Mouse (Mus musculus) heart, embryonic 12.5 days (tissue): ENCODE measurements around the gene Rchy1. TPM values are rescaled to one million over a fixed set of nuclear protein-coding genes. Genes with fewer than 3 reads are reported as not detected.
A peak's percentile ranks its signal among the peaks of the same experiment; 100 is the strongest.

Source experiments
- ATAC-seq: fragments of 200-750 bp; cut with Nextera tagmentation; 2 replicates; pipeline ENCODE4 v1.8.0; 2017; ENCODE audit warnings: moderate TSS enrichment, moderate library complexity; ENCODE audit not compliant: insufficient number of reproducible peaks, low FRiP score
- H3K27ac ChIP-seq: fragments of 300-500 bp; sonication (generic); 2 replicates; pipeline ENCODE4 v1.5.1; 2016; ENCODE audit warnings: mild to moderate bottlenecking, moderate library complexity; ENCODE audit not compliant: poor library complexity, severe bottlenecking
- H3K27me3 ChIP-seq: fragments of 300-500 bp; sonication (generic); replicated peaks from 2 replicates; pipeline ENCODE4 v1.6.1; 2016; ENCODE audit warnings: mild to moderate bottlenecking, moderate library complexity
- H3K36me3 ChIP-seq: fragments of 300-500 bp; sonication (generic); 2 replicates; pipeline ENCODE4 v1.6.1; 2016; ENCODE audit warnings: mild to moderate bottlenecking, moderate library complexity
- H3K4me1 ChIP-seq: fragments of 300-500 bp; sonication (generic); replicated peaks from 2 replicates; pipeline ENCODE4 v1.6.1; 2016; ENCODE audit warnings: mild to moderate bottlenecking
- H3K4me2 ChIP-seq: fragments of 300-500 bp; sonication (generic); 2 replicates; pipeline ENCODE4 v1.6.1; 2016; ENCODE audit warnings: mild to moderate bottlenecking, moderate library complexity
- H3K4me3 ChIP-seq: fragments of 300-500 bp; sonication (generic); 2 replicates; pipeline ENCODE4 v1.5.1; 2016; ENCODE audit warnings: mild to moderate bottlenecking
- H3K9ac ChIP-seq: fragments of 300-500 bp; sonication (generic); 2 replicates; pipeline ENCODE4 v1.6.1; 2016; ENCODE audit warnings: mild to moderate bottlenecking, moderate library complexity
- H3K9me3 ChIP-seq: fragments of 300-500 bp; sonication (generic); replicated peaks from 2 replicates; pipeline ENCODE4 v1.6.1; 2016; ENCODE audit warnings: mild to moderate bottlenecking, moderate library complexity
- WGBS: fragments of 180-500 bp; shearing (Covaris S2); methylation state at CpG from one replicate; pipeline ENCODE4 v1.1.7; 2016; 5-methylcytosine and 5-hydroxymethylcytosine counted together
- polyA plus RNA-seq: library from polyadenylated mRNA; unstranded; fragments of >200 nt; fragmentation: Nextera tagmentation; extraction: Ambion mirVana; gene quantifications from 2 replicates; pipeline ENCODE4 v1.2.1, GENCODE M21; 2016

Gene Rchy1
- polyA plus RNA-seq, 1 experiment from 2014 or later = 53.5 TPM

GRCm38 (mm10) chr5:91985721-91986120, 22.9 kb upstream of the Rchy1 start:
- no peak overlapping the region for H3K4me2 ChIP-seq
- H3K4me3 ChIP-seq = no peak overlapping the region
- H3K9me3 ChIP-seq = no peaks in the 10 kb centered on the region
- 68% methylated on average over 2 of the region's 2 CpGs for WGBS
- H3K9ac ChIP-seq = no peak overlapping the region
- H3K4me1 ChIP-seq = no peaks in the 10 kb centered on the region
- H3K36me3 ChIP-seq = no peaks in the 10 kb centered on the region
- no peak for ATAC-seq
- no peak overlapping the region for H3K27ac ChIP-seq
- no peaks in the 10 kb centered on the region for H3K27me3 ChIP-seq

- no peak overlapping the region for H3K4me2 ChIP-seq
- no peaks in the 10 kb centered on the region for H3K9me3 ChIP-seq
- no peak overlapping the region for H3K27ac ChIP-seq
- H3K36me3 ChIP-seq = no peaks in the 10 kb centered on the region
- WGBS = 63% methylated on average over 2 of the region's 2 CpGs
- no peaks in the 10 kb centered on the region for H3K4me1 ChIP-seq
- no peaks in the 10 kb centered on the region for H3K27me3 ChIP-seq
- H3K4me3 ChIP-seq = no peak overlapping the region
- no peak for ATAC-seq
- H3K9ac ChIP-seq = no peak overlapping the region
Measured at GRCm38 (mm10) chr5:91983490-91983889, 20.6 kb upstream of the Rchy1 start.

DNA sequence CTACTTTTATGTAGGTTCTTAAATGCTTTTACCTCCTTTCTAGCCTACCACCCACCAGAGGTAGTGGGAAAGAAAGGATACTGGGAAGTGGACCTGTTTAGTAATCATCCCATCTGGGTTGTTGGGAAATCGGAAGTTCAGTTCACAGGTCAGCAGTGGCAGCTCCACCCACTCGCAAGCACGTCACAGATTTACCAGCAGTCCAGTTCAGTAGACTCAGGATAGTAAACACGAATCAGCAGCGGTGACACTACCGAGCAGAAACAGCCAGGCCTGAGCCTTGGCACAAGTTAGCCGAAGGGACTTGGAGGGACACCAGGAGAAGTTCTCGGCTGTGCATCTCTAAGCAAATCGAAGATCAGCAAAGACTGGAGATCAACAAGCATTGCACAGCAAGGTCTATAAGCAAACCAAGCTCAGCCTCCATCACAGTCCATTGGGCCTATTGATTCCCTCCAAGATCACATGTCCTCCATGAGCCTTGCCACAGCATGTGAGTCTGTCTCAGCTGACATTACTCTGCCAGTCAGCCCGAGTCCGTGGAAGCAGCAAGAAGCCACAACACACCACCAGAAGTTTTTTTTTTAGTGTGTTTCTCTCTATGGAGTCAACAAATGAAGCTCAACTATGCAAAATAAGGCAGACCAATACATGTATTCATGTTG, 18.4 kb upstream of the Rchy1 start:
- Histone ChIP-seq H3K36me3 (no peaks in the 10 kb centered on the region), H3K9me3 (no peaks in the 10 kb centered on the region), H3K9ac (no peak overlapping the region), H3K27ac (no peak overlapping the region), H3K27me3 (no peaks in the 10 kb centered on the region), H3K4me3 (no peak overlapping the region), H3K4me1 (no peaks in the 10 kb centered on the region), H3K4me2 (no peak overlapping the region)
- no peak for ATAC-seq
- WGBS = 86% methylated on average over 11 of the region's 11 CpGs

DNA sequence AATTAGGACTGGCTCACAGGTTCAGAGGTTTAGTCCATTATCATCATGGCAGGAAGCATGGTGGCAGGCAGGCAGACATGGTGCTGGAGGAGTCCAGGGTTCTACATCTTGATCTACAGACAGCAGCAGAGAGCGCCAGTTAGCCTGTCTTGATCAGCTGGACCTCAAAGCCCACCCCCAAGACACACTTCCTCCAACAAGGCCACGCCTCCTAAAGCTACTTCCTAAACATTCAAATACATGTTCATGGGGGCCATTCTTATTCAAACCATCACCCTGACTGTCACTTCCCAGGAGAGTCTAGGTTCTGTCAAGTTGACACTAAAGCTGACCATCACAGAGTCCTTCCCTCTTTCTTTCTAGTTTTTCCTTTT, 14.5 kb upstream of the Rchy1 start:
- H3K9me3 ChIP-seq = no peaks in the 10 kb centered on the region
- no peak overlapping the region for H3K27ac ChIP-seq
- 83% methylated on average over 2 of the region's 2 CpGs for WGBS
- 0 out of 2 replicates have a peak, but pooled peaks cover 2% of the 10 kb centered on the region for H3K4me1 ChIP-seq
- no peak for ATAC-seq
- H3K27me3 ChIP-seq = no peaks in the 10 kb centered on the region
- no peak overlapping the region for H3K9ac ChIP-seq
- H3K36me3 ChIP-seq = no peaks in the 10 kb centered on the region
- no peak overlapping the region for H3K4me3 ChIP-seq
- H3K4me2 ChIP-seq = no peak overlapping the region

DNA sequence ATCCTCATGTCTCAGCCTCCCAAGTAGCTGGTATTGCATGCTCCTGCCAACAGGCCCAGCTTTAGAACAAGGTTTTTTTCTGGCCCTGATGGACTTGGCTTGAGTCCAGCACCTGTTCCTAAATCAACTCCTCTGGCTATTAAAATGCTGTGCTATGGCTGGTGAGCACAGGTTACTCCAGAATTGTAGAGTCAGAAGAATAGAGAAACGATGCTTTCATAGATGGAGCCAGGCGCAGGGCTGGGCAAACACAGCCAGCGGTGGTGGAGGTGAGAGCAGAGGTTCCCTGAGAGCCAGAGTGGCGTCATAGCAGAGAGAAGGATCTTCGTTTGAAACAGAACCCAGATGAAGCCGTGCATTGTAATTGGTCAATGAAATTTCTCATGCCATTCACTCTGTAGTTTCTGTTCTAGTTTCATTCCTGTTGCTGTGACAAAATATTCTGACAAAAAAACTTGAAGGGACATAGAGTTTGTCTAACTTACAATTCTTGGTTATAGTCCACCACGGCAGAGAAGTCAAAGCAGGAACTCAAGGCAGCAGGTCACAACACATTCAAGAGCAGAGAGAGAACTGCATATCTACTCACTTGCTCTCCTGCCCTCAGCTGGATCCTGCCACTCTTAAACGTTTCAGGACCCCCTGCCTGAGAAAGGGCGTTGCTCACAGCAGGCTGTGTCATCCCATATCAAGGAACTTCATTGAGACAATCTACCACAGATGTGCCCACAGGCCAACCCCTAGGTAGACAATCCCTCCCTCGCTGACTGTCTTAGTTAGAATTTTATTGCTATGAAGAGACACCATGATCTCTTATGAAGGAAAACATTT, 13.9 kb upstream of the Rchy1 start:
- 70% methylated on average over 10 of the region's 10 CpGs for WGBS
- H3K9me3 ChIP-seq = no peaks in the 10 kb centered on the region
- no peak overlapping the region for H3K4me3 ChIP-seq
- no peak overlapping the region for H3K9ac ChIP-seq
- no peaks in the 10 kb centered on the region for H3K36me3 ChIP-seq
- no peak overlapping the region for H3K4me2 ChIP-seq
- H3K4me1 ChIP-seq = 0 out of 2 replicates have a peak, but pooled peaks cover 2% of the 10 kb centered on the region
- H3K27ac ChIP-seq = no peak overlapping the region
- no peak for ATAC-seq
- H3K27me3 ChIP-seq = no peaks in the 10 kb centered on the region

GRCm38 (mm10) chr5:91975758-91976157, 12.9 kb upstream of the Rchy1 start:
- no peak overlapping the region for H3K4me3 ChIP-seq
- no peak overlapping the region for H3K4me2 ChIP-seq
- no peak for ATAC-seq
- 83% methylated on average over 9 of the region's 9 CpGs for WGBS
- H3K36me3 ChIP-seq = no peaks in the 10 kb centered on the region
- no peaks in the 10 kb centered on the region for H3K9me3 ChIP-seq
- H3K4me1 ChIP-seq = 0 out of 2 replicates have a peak, but pooled peaks cover 2% of the 10 kb centered on the region
- no peak overlapping the region for H3K27ac ChIP-seq
- no peak overlapping the region for H3K9ac ChIP-seq
- H3K27me3 ChIP-seq = no peaks in the 10 kb centered on the region

GRCm38 (mm10) chr5:91974002-91974401, 11.1 kb upstream of the Rchy1 start:
- no peak overlapping the region for H3K4me3 ChIP-seq
- ATAC-seq = no peak
- H3K27me3 ChIP-seq = no peaks in the 10 kb centered on the region
- H3K36me3 ChIP-seq = peaks cover 6% of the 10 kb centered on the region
- no peaks in the 10 kb centered on the region for H3K9me3 ChIP-seq
- H3K9ac ChIP-seq = no peak overlapping the region
- H3K27ac ChIP-seq = no peak overlapping the region
- 0 out of 2 replicates have a peak, but pooled peaks cover 2% of the 10 kb centered on the region for H3K4me1 ChIP-seq
- WGBS = 84% methylated on average over 7 of the region's 7 CpGs
- no peak overlapping the region for H3K4me2 ChIP-seq

GRCm38 (mm10) chr5:91972046-91972445, 9.2 kb upstream of the Rchy1 start:
- 88% methylated on average over 3 of the region's 3 CpGs for WGBS
- H3K4me2 ChIP-seq = no peak overlapping the region
- no peak overlapping the region for H3K4me3 ChIP-seq
- ATAC-seq = no peak
- no peaks in the 10 kb centered on the region for H3K9me3 ChIP-seq
- H3K4me1 ChIP-seq = 0 out of 2 replicates have a peak, but pooled peaks cover 2% of the 10 kb centered on the region
- H3K9ac ChIP-seq = no peak overlapping the region
- H3K27me3 ChIP-seq = no peaks in the 10 kb centered on the region
- no peak overlapping the region for H3K27ac ChIP-seq
- H3K36me3 ChIP-seq = peaks cover 6% of the 10 kb centered on the region

GRCm38 (mm10) chr5:91962259-91962638, 619 bp downstream of the Rchy1 start:
- ATAC-seq = no peak
- no peaks in the 10 kb centered on the region for H3K9me3 ChIP-seq
- peak overlapping the region; percentile 73 for H3K4me3 ChIP-seq
- peak overlapping the region; percentile 98 for H3K27ac ChIP-seq
- peak overlapping the region; percentile 81 for H3K9ac ChIP-seq
- under 1% methylated on average over 14 of the region's 14 CpGs for WGBS
- H3K36me3 ChIP-seq = peaks cover 6% of the 10 kb centered on the region
- peak overlapping the region; percentile 73 for H3K4me2 ChIP-seq
- H3K4me1 ChIP-seq = peaks cover 18% of the 10 kb centered on the region
- H3K27me3 ChIP-seq = no peaks in the 10 kb centered on the region

GRCm38 (mm10) chr5:91961370-91961769, 1.5 kb downstream of the Rchy1 start:
- peaks cover 18% of the 10 kb centered on the region for H3K4me1 ChIP-seq
- peak overlapping the region; percentile 54 for H3K9ac ChIP-seq
- H3K36me3 ChIP-seq = peaks cover 13% of the 10 kb centered on the region
- 72% methylated on average over 1 of the region's 1 CpGs for WGBS
- no peaks in the 10 kb centered on the region for H3K27me3 ChIP-seq
- H3K9me3 ChIP-seq = no peaks in the 10 kb centered on the region
- no peak for ATAC-seq
- H3K4me3 ChIP-seq = peak overlapping the region; percentile 73
- H3K4me2 ChIP-seq = peak overlapping the region; percentile 73
- H3K27ac ChIP-seq = peak overlapping the region; percentile 38; the same call in 1 of the 2 replicates

DNA sequence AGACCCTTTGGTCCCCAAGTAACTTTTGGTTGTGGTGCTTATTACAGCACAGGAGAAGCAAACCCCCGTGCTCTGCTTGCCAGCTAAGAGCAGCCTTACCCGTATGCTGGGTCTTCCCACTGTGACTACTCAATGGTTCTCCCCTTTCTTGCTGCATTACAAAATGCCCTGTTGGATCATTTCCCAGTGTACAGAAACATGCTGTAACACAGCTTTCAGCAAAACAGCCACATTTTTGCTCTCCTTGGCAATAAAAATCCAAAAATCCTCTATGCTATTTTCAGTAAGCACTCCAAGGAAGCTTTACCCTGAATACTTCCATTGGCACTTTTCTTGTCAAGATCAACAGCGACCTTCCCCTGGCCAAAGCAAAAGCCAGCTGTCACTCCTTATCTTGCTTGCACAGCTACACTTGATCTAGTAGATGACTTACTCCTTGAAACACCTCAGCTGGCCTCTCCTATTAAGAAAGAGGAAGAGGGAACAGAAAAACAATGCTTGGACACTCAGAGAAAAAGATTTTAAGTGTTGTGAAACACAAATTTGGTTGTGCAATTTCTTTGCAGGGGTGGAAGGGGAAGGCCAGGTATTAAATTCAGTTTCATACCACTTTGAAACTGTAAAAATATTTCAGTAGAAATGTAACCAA, 2.1 kb downstream of the Rchy1 start:
- H3K9me3 ChIP-seq = no peaks in the 10 kb centered on the region
- WGBS = 34% methylated on average over 3 of the region's 3 CpGs
- H3K4me3 ChIP-seq = peak overlapping the region; percentile 24
- H3K9ac ChIP-seq = peak overlapping the region; percentile 15; the same call in 1 of the 2 replicates
- ATAC-seq = no peak
- peak overlapping the region; percentile 78 for H3K27ac ChIP-seq
- peak overlapping the region; percentile 64 for H3K4me2 ChIP-seq
- H3K27me3 ChIP-seq = no peaks in the 10 kb centered on the region
- peaks cover 18% of the 10 kb centered on the region for H3K4me1 ChIP-seq
- peaks cover 16% of the 10 kb centered on the region for H3K36me3 ChIP-seq
